Mouse (Mus musculus) gastrocnemius, adult 2 months (tissue): ENCODE measurements around the gene Abhd16a. TPM values are rescaled to one million over a fixed set of nuclear protein-coding genes. Genes with fewer than 3 reads are reported as not detected.
A peak's percentile ranks its signal among the peaks of the same experiment; 100 is the strongest.

Source experiments
- DNase-seq: peaks from one replicate; pipeline ENCODE4 v3.0.0; 2022
- H3K27ac ChIP-seq: fragments of 200-600 bp; 2 replicates; pipeline ENCODE4 v1.8.1; 2022; ENCODE audit warnings: mild to moderate bottlenecking
- H3K4me3 ChIP-seq: fragments of 200-600 bp; 2 replicates; pipeline ENCODE4 v1.8.1; 2022; ENCODE audit warnings: mild to moderate bottlenecking, moderate library complexity
- CTCF ChIP-seq: fragments of 200-600 bp; IDR thresholded peaks from 2 replicates; pipeline ENCODE4 v1.8.1; 2022; ENCODE audit warnings: antibody characterized with exemption, mild to moderate bottlenecking, moderate library complexity
- intact Hi-C: fragments of 180-260 bp; cut with DNase I; formaldehyde crosslinking; loops from one replicate; pipeline ENCODE4 v1.15.1; 2025
- long read RNA-seq, 2 experiments: library from polyadenylated mRNA; stranded (forward); transcript quantifications; one replicate each; pipeline ENCODE4 v2.0.0; 2021
- total RNA-seq, 2 experiments: library from RNA; stranded (reverse); gene quantifications; 2 replicates each; pipeline ENCODE4 v1.2.3; 2021

Abhd16a gene
- 10 to 100 TPM; 74.2 to 99.7 TPM for total RNA-seq
- long read RNA-seq, experiment 1, transcript Abhd16a-201 (20 exons, 1,945 nt), result major isoform, 113 of 138 reads
- long read RNA-seq, experiment 1, partial matches to known transcripts, result 19 of 138 reads
- long read RNA-seq, experiment 1, other reads (novel, unspliced or antisense), result 6 of 138 reads
- long read RNA-seq, experiment 2, transcript Abhd16a-201 (20 exons, 1,945 nt), result major isoform, 130 of 165 reads
- long read RNA-seq, experiment 2, partial matches to known transcripts, result 30 of 165 reads
- long read RNA-seq, experiment 2, other reads (novel, unspliced or antisense), result 5 of 165 reads

GRCm38 (mm10) chr17:35088825-35089644 lies at the start of gene Abhd16a:
Gene Abhd16a (plus strand): TSS chr17:35089263.
- peak within 1 kb of the TSS; percentile 87 for H3K4me3 ChIP-seq

DNA sequence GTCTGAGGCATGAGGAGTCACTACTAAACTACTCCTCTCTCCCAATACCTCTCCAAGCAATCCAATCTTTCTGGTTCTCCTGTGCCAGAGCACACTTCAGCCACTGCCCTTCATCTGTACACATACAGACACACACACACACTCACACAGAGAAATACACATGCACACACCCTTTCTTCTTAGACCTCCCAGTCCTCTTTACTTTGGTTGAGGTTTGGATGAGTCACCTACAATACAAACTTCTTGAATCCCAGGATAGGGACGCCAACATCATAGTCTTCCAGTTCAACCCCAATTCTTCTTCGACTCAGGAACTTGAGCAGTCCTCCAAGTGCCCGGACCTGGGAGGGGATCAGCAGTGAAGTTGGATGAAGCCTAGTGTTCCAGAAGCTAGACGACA lies 45.3 kb upstream of the Abhd16a start:
- no peak for DNase-seq
- no peak for TF ChIP-seq CTCF
- Histone ChIP-seq H3K27ac (no peak overlapping the region), H3K4me3 (no peak overlapping the region)
- intact Hi-C loops, result no loop called here

More at GRCm38 (mm10) chr17:35088825-35089644, at the start of gene Abhd16a:
- H3K27ac ChIP-seq, result peak within 1 kb of the TSS; percentile 100
- peak; percentile 41 for TF ChIP-seq CTCF
- intact Hi-C loops, result loop anchor here (5.0 kb wide), 1 partner anchor 67 kb away; no protein-coding TSS in a partner anchor
- peak; percentile 97 for DNase-seq

DNA sequence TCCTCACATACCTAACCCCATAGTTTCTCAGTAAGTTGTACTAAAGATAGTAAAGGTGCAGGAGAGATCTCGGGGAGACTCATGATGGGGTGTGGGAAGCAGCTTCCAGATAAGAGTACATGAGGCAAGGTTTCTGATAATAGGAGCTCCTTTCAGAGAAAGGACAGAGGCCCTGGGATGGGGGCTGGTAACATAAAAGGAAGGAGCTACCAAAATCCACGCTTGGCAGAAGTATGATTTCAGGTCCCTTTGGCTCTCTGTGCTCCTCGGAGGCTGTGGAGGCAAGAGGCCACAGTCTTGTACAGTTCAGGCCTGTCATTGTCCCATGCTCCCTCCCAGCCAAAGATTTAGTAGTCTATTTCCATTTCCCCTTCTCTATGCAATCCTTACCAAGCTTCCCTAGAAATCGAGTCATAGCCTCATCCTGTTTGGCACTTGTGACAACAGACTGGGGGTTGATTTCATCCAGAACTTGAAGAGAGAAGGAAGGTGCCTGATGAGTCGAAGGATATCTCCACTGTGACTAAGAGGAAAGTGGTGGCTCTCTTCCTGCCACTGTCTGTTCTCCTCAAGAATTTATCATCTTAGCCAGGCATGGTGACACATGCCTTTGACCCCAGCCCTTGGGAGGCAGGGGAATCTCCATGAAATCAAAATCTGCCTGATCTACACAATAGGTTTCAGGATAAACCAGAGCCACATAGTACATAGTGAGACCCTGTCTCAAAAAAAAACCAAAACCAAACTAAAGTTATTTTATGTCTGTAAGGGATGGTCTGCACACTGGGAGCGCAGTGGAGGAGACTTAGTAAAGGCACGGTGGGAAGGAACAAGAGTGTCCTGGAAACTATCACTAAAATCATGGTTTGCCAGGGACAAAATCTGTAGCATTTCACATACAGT lies 43.9 kb upstream of the Abhd16a start:
- TF ChIP-seq CTCF, result no peak
- H3K27ac ChIP-seq, result no peak overlapping the region
- intact Hi-C loops, result no loop called here
- no peak overlapping the region for H3K4me3 ChIP-seq
- no peak for DNase-seq

DNA sequence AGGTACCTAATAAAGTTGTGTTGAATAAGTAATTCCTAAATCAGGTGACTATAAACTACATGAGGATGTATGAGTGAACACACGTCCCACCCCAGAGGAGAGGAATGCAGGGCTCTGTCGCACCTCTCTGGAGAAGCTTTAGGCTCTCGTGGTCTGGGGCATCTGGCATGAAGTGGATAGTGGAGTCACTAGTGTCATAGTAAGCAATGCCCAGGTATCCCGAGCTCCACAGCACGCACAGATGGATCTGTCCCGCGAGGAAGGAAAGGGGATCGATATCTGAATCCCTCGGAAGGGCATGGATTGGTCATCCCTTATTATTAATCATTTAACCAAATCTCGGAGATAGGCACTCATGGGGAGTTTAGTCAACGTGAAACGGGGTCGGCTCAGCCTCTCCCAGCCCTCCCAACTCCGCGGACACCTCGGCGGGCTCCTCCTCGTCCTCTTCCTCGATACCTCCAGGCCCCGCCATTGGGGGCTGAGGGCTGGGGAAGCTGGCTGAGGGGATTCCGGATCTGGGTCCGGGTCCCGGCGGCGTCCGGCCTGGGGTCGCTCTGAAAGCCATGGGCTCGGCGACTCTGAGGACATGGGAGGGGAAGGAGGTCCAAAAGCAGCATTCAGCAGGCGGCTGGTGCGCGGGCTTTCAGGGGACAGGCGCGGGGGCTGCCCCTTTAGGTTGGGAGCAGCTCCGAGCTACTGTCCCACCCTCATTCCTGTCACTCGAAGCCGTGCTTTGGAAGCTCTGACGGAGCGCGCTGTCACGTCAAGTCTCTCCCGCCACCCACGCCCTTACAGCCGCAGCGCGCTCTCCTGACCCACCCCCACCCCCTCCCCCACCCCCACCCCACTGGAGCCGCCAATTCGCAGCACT lies 43.0 kb upstream of the Abhd16a start:
- DNase-seq, result no peak
- TF ChIP-seq CTCF, result no peak
- intact Hi-C loops, result no loop called here

GRCm38 (mm10) chr17:35046681-35047455 lies 42.2 kb upstream of the Abhd16a start, which contains the start of gene Msh5:
Gene Msh5 (minus strand): TSS chr17:35046745.
- DNase-seq, result peak; percentile 97
- TF ChIP-seq CTCF, result no peak
- Histone ChIP-seq H3K4me3 (peak within 1 kb of the TSS; percentile 77), H3K27ac (peak within 1 kb of the TSS; percentile 91)
- intact Hi-C loops, result no loop called here

More for the DNA sequence above, 43.0 kb upstream of the Abhd16a start:
- H3K4me3 ChIP-seq, result peak overlapping the region; percentile 77
- H3K27ac ChIP-seq, result peak overlapping the region; percentile 66

GRCm38 (mm10) chr17:35047688-35048087 lies 41.4 kb upstream of the Abhd16a start:
- peak overlapping the region; percentile 47 for H3K4me3 ChIP-seq
- intact Hi-C loops, result no loop called here
- no peak for TF ChIP-seq CTCF
- DNase-seq, result no peak
- peak overlapping the region; percentile 91 for H3K27ac ChIP-seq

DNA sequence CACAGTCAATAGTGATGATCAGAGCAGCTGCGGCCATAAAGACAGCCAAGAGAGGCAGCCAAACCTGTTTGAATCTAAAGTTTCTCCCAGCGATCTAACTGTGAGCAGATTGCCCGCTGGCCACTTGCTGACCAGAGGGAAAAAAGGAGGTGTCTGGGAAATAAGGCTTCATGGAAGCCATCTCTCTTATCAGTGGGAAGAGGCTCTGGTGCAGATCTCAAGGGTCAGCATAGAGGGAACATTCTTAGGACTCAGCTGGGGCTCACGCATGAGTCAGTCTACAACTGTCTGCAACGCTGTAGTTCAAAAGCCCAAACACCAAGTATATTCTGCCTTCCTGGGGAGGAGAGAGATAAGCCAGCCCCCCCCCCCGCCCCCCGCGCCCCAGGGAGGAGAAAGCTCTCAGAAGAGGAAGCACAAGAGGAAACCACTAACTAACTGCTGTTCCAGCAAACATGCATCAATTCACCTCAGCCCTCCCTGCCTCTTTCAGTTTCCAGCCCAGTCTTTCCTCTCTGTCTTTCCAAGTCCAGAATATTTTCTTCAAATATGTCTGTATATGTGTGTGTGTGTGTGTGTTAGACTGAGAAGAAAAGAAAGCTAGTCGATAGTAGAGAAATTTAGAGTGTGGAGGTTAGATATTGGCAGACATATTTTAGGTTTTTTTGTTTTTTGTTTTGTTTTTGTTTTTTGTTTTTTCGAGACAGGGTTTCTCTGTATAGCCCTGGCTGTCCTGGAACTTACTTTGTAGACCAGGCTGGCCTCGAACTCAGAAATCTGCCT lies 40.7 kb upstream of the Abhd16a start:
- intact Hi-C loops, result no loop called here
- peak overlapping the region; percentile 91 for H3K27ac ChIP-seq
- no peak for DNase-seq
- no peak for TF ChIP-seq CTCF
- H3K4me3 ChIP-seq, result peak overlapping the region; percentile 47

DNA sequence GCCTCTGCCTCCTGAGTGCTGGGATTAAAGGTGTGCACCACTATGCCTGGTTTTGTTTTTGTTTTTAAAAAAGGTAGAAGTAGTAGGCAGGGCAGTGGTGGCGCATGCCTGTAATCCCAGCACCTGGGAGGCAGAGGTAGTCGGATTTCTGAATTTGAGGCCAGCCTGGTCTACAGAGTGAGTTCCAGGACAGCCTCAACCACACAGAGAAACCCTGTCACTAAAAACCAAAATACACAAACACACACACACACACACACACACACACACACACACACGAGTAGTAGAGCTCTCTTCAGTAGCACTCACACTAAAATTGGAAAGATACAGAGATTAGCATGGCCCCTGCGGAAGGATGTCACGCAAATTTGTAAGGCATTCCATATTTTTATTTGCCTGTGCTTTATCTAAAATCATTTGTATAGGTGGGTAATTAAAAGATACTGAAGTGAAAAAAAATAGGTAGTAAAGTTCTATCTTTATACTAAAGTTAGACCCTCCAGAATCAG lies 40.1 kb upstream of the Abhd16a start:
- intact Hi-C loops, result no loop called here
- Histone ChIP-seq H3K4me3 (no peak overlapping the region), H3K27ac (peak overlapping the region; percentile 91)

GRCm38 (mm10) chr17:35049561-35050016 lies 39.5 kb upstream of the Abhd16a start, which contains the start of gene Clic1:
Gene Clic1 (plus strand): TSS chr17:35049966.
- DNase-seq, result peak; percentile 61
- Histone ChIP-seq H3K4me3 (peak within 1 kb of the TSS; percentile 82), H3K27ac (peak within 1 kb of the TSS; percentile 91)
- TF ChIP-seq CTCF, result peak; percentile 13; the same call in 1 of the 2 replicates
- intact Hi-C loops, result no loop called here

More for the DNA sequence above, 40.1 kb upstream of the Abhd16a start:
- no peak for TF ChIP-seq CTCF
- no peak for DNase-seq
